Mouse (Mus musculus): ENCODE results near the gene Hspg2. TPM values are rescaled to one million over a fixed set of nuclear protein-coding genes. Genes with fewer than 3 reads are reported as not detected.

Hspg2 gene
- total RNA-seq, 1 experiment = 226 TPM

DNA sequence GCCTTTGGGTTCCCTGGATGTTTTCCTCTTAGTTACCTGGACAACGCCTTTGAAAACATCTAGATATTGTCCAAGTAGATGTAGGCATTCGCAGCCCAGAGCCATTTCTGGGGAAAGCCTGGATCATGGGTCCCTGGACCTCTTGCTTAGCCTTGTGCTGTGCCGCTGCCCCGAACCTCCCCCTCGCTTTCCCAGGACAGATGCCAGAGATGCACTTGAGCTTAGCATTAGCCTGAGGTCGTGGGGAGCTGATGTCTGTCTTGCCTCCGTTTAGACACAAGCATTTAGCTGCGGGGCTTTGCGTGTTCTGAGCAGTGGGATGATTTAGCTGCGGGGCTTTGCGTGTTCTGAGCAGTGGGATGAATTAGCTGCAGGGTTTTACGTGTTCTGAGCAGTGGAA lies 31.6 kb downstream of the Hspg2 start:
- in situ Hi-C loops (cut with MboI; ENCODE audit: low sequenced_read_pairs in 2 of 2, unreplicated experiment in 2 of 2) = no loop called here
- no peak for TF ChIP-seq MAFK (IDR thresholded peaks at IDR 0.05; ENCODE audit: insufficient read depth, low read depth, low read length)
- TF ChIP-seq ZNF384 (IDR thresholded peaks at IDR 0.05; ENCODE audit: low read depth, low read length) = no peak
- TF ChIP-seq ZC3H11A (IDR thresholded peaks at IDR 0.05; ENCODE audit: borderline replicate concordance, low read depth, low read length) = no peak
- Histone ChIP-seq H3K4me3 (ENCODE audit: insufficient read depth in 1 of 2, low read depth in 1 of 2, low read length in 2 of 2, poor library complexity in 1 of 2, severe bottlenecking in 1 of 2) (no peak overlapping the region), H3K4me1 (ENCODE audit: control insufficient read depth in 2 of 2, insufficient read depth in 2 of 2, low read length in 2 of 2, poor library complexity in 1 of 2) (peaks cover 4 to 43% of the 10 kb centered on the region in 2 experiments), H3K9ac (ENCODE audit: insufficient read depth, low read depth, low read length, poor library complexity, severe bottlenecking) (no peak overlapping the region), H3K9me3 (ENCODE audit: control insufficient read depth, insufficient read depth, low read depth, low read length) (no peaks in the 10 kb centered on the region), H3K27ac (ENCODE audit: insufficient read depth, low read depth, low read length, poor library complexity, severe bottlenecking) (no peak overlapping the region), H3K36me3 (ENCODE audit: control insufficient read depth, insufficient read depth, low read length, poor library complexity, severe bottlenecking) (peaks cover 32% of the 10 kb centered on the region)
- DNase-seq (ENCODE audit: low read depth, low spot score) = no peak

GRCm38 (mm10) chr4:137500953-137501352 lies 32.4 kb downstream of the Hspg2 start:
- H3K4me3 ChIP-seq (ENCODE audit: insufficient read depth in 1 of 2, low read depth in 1 of 2, low read length in 2 of 2, poor library complexity in 1 of 2, severe bottlenecking in 1 of 2) = no peak overlapping the region
- H3K27ac ChIP-seq (ENCODE audit: insufficient read depth, low read depth, low read length, poor library complexity, severe bottlenecking) = no peak overlapping the region
- in situ Hi-C loops (cut with MboI; ENCODE audit: low sequenced_read_pairs in 2 of 2, unreplicated experiment in 2 of 2) = no loop called here
- no peak overlapping the region for H3K9ac ChIP-seq (ENCODE audit: insufficient read depth, low read depth, low read length, poor library complexity, severe bottlenecking)
- DNase-seq (ENCODE audit: low read depth, low spot score) = no peak
- peaks cover 34% of the 10 kb centered on the region for H3K36me3 ChIP-seq (ENCODE audit: control insufficient read depth, insufficient read depth, low read length, poor library complexity, severe bottlenecking)
- peaks cover 4 to 37% of the 10 kb centered on the region in 2 experiments for H3K4me1 ChIP-seq (ENCODE audit: control insufficient read depth in 2 of 2, insufficient read depth in 2 of 2, low read length in 2 of 2, poor library complexity in 1 of 2)
- H3K9me3 ChIP-seq (ENCODE audit: control insufficient read depth, insufficient read depth, low read depth, low read length) = no peaks in the 10 kb centered on the region
- TF ChIP-seq ZC3H11A (IDR thresholded peaks at IDR 0.05; ENCODE audit: borderline replicate concordance, low read depth, low read length) (no peak), ZNF384 (IDR thresholded peaks at IDR 0.05; ENCODE audit: low read depth, low read length) (no peak), HCFC1 (IDR thresholded peaks at IDR 0.05; ENCODE audit: borderline replicate concordance, insufficient read depth, low read length) (no peak), CHD2 (IDR thresholded peaks at IDR 0.05; ENCODE audit: low read depth, low read length) (no peak), MAFK (IDR thresholded peaks at IDR 0.05; ENCODE audit: insufficient read depth, low read depth, low read length) (no peak)

DNA sequence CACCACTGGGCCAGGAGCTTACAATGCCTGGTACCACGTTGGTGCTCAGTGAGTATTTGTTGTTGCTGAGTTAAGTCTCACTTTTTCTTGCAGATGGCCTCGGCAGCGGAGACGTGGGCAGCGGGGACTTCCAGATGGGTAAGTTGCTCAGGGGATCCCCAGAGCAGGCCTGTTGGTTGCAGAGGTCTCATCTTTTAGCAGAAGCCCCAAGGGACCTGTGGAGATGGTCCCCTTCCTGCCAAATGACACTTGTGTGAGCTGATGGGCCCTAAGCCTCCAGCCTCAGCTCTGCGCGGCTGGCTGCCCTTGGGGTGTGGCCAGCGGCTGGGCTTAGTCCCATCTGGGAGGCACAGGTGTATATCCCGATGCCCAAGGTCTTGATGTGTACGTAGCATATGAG lies 33.6 kb downstream of the Hspg2 start:
- no peak overlapping the region for H3K4me3 ChIP-seq (ENCODE audit: insufficient read depth in 1 of 2, low read depth in 1 of 2, low read length in 2 of 2, poor library complexity in 1 of 2, severe bottlenecking in 1 of 2)
- no peak overlapping the region for H3K27ac ChIP-seq (ENCODE audit: insufficient read depth, low read depth, low read length, poor library complexity, severe bottlenecking)
- peaks cover under 1 to 29% of the 10 kb centered on the region in 2 experiments for H3K4me1 ChIP-seq (ENCODE audit: control insufficient read depth in 2 of 2, insufficient read depth in 2 of 2, low read length in 2 of 2, poor library complexity in 1 of 2)
- peaks cover 37% of the 10 kb centered on the region for H3K36me3 ChIP-seq (ENCODE audit: control insufficient read depth, insufficient read depth, low read length, poor library complexity, severe bottlenecking)
- in situ Hi-C loops (cut with MboI; ENCODE audit: low sequenced_read_pairs in 2 of 2, unreplicated experiment in 2 of 2) = no loop called here
- DNase-seq (ENCODE audit: low read depth, low spot score) = no peak
- H3K9me3 ChIP-seq (ENCODE audit: control insufficient read depth, insufficient read depth, low read depth, low read length) = no peaks in the 10 kb centered on the region
- no peak overlapping the region for H3K9ac ChIP-seq (ENCODE audit: insufficient read depth, low read depth, low read length, poor library complexity, severe bottlenecking)
- TF ChIP-seq ZC3H11A (IDR thresholded peaks at IDR 0.05; ENCODE audit: borderline replicate concordance, low read depth, low read length) (no peak), CHD2 (IDR thresholded peaks at IDR 0.05; ENCODE audit: low read depth, low read length) (no peak)

DNA sequence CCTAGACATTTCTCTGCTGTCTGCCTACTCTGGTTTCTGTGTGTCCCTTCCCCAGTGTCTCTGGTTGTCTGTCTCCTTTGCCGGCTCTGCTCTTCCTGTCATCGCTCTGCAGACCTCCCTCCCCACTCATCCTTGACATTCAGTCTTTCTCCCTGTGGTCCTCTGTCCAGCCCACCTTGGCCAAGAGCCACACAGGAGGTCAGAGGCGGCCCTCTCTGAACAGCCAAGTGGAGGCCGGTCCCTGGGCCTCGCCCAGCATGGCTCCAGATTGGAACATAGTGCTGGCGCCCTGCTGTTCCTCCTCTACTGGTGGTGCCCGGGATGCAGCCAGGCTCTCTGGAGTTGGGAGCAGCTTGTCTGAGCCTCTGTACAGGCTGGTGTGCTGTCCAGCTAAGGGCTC lies 34.2 kb downstream of the Hspg2 start:
- Histone ChIP-seq H3K36me3 (ENCODE audit: control insufficient read depth, insufficient read depth, low read length, poor library complexity, severe bottlenecking) (peaks cover 39% of the 10 kb centered on the region), H3K4me1 (ENCODE audit: control insufficient read depth in 2 of 2, insufficient read depth in 2 of 2, low read length in 2 of 2, poor library complexity in 1 of 2) (peaks cover 0 to 22% of the 10 kb centered on the region in 2 experiments; a peak in 2 of 4 replicates), H3K27ac (ENCODE audit: insufficient read depth, low read depth, low read length, poor library complexity, severe bottlenecking) (no peak overlapping the region), H3K9ac (ENCODE audit: insufficient read depth, low read depth, low read length, poor library complexity, severe bottlenecking) (no peak overlapping the region), H3K9me3 (ENCODE audit: control insufficient read depth, insufficient read depth, low read depth, low read length) (no peaks in the 10 kb centered on the region), H3K4me3 (ENCODE audit: insufficient read depth in 1 of 2, low read depth in 1 of 2, low read length in 2 of 2, poor library complexity in 1 of 2, severe bottlenecking in 1 of 2) (no peak overlapping the region)
- DNase-seq (ENCODE audit: low read depth, low spot score) = no peak
- no peak for TF ChIP-seq HCFC1 (IDR thresholded peaks at IDR 0.05; ENCODE audit: borderline replicate concordance, insufficient read depth, low read length)
- no peak for TF ChIP-seq ZC3H11A (IDR thresholded peaks at IDR 0.05; ENCODE audit: borderline replicate concordance, low read depth, low read length)
- no peak for TF ChIP-seq MAFK (IDR thresholded peaks at IDR 0.05; ENCODE audit: insufficient read depth, low read depth, low read length)
- TF ChIP-seq CHD2 (IDR thresholded peaks at IDR 0.05; ENCODE audit: low read depth, low read length) = no peak
- no peak for TF ChIP-seq ZNF384 (IDR thresholded peaks at IDR 0.05; ENCODE audit: low read depth, low read length)
- in situ Hi-C loops (cut with MboI; ENCODE audit: low sequenced_read_pairs in 2 of 2, unreplicated experiment in 2 of 2) = no loop called here

GRCm38 (mm10) chr4:137503509-137503971 lies 35.0 kb downstream of the Hspg2 start:
- Histone ChIP-seq H3K9ac (ENCODE audit: insufficient read depth, low read depth, low read length, poor library complexity, severe bottlenecking) (no peak overlapping the region), H3K9me3 (ENCODE audit: control insufficient read depth, insufficient read depth, low read depth, low read length) (no peaks in the 10 kb centered on the region), H3K27ac (ENCODE audit: insufficient read depth, low read depth, low read length, poor library complexity, severe bottlenecking) (no peak overlapping the region), H3K4me1 (ENCODE audit: control insufficient read depth in 2 of 2, insufficient read depth in 2 of 2, low read length in 2 of 2, poor library complexity in 1 of 2) (peaks cover 0 to 16% of the 10 kb centered on the region in 2 experiments; a peak in 1 of 4 replicates), H3K4me3 (ENCODE audit: insufficient read depth in 1 of 2, low read depth in 1 of 2, low read length in 2 of 2, poor library complexity in 1 of 2, severe bottlenecking in 1 of 2) (no peak overlapping the region), H3K36me3 (ENCODE audit: control insufficient read depth, insufficient read depth, low read length, poor library complexity, severe bottlenecking) (peaks cover 45% of the 10 kb centered on the region)
- TF ChIP-seq MAFK (IDR thresholded peaks at IDR 0.05; ENCODE audit: insufficient read depth, low read depth, low read length) = no peak
- TF ChIP-seq HCFC1 (IDR thresholded peaks at IDR 0.05; ENCODE audit: borderline replicate concordance, insufficient read depth, low read length) = no peak
- no peak for TF ChIP-seq CHD2 (IDR thresholded peaks at IDR 0.05; ENCODE audit: low read depth, low read length)
- no peak for TF ChIP-seq ZNF384 (IDR thresholded peaks at IDR 0.05; ENCODE audit: low read depth, low read length)
- DNase-seq (ENCODE audit: low read depth, low spot score) = no peak
- in situ Hi-C loops (cut with MboI; ENCODE audit: low sequenced_read_pairs in 2 of 2, unreplicated experiment in 2 of 2) = no loop called here

Data from ES-E14 (cell line).